Mouse (Mus musculus): ENCODE measurements around the gene Gjb1. TPM values are rescaled to one million over a fixed set of nuclear protein-coding genes. Genes with fewer than 3 reads are reported as not detected.

The Gjb1 gene
- total RNA-seq, 2 experiments from 2014 or later = not detected

DNA sequence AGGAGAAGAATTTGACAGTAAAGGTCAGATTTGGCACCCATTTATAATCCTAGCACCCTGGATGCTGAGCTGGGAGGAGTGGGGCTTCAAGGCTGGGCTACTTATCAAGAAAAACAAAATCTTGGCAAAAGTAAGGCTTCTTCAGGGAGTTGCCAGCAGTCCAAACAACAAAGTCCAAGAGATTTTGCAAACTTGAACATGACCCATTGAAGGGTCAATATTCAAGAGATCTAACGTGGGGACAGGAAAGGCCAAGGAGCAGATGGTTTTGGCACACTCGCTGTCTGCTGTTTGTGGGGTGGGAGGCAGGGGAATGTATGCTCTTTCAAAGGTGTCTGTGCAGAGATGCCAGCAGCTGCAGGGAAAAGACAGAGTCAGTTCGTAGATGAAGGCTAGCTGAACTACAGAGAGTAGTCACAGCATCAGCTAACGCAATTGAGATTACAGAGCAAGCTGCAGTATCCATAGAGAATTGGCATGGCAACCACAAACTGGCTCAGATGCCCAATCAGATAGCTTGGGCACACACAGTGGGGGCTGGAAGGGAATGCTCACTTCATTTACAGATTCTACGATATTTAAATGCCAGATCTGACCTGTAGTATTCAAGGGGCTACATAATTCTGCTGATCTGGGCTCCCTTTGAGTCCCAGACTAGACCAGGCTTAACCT, 12.8 kb downstream of the Gjb1 start:
- no peak for ATAC-seq (replicated peaks; ENCODE audit: low FRiP score, poor library complexity, severe bottlenecking)

DNA sequence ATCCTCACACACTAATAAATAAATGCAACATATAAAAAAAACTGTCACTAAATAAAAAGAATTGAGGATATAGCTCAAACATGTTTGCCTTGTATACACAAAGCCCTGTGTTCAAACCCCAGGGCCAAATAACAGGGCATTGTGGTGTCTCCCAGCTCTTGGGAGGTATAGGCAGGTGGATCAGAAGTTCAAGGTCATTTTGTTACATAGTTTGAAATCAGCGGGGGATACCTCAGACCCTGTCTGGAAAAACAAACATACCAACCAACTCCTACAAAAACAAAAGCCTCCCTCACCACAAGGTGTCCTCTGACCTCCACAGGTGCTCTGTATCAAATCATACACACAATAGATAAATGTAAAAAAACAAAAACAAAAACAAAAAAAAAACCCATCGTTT, 18.2 kb downstream of the Gjb1 start:
- no peak for ATAC-seq (replicated peaks; ENCODE audit: low FRiP score, poor library complexity, severe bottlenecking)

DNA sequence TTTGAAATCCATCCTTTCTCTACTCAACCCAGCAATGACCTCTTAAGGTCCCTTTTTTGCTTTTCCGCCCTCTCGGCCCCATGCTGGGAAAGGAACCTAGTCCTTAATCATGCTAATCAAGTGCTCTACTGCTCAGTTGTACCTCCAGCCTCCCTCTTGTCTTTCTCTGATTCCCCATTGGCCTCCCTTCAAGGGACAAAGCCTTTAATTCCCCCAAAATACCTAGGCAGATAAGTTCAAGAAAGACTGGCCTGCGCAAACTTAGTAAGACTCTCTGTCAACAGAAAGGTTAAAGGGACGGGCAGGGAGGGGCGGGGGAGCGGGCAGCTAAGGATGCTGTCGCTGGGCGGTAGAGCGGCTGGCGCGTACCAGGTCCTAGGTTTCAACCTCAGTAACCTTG, 20.3 kb downstream of the Gjb1 start:
- no peak for ATAC-seq (replicated peaks; ENCODE audit: low FRiP score, poor library complexity, severe bottlenecking)

DNA sequence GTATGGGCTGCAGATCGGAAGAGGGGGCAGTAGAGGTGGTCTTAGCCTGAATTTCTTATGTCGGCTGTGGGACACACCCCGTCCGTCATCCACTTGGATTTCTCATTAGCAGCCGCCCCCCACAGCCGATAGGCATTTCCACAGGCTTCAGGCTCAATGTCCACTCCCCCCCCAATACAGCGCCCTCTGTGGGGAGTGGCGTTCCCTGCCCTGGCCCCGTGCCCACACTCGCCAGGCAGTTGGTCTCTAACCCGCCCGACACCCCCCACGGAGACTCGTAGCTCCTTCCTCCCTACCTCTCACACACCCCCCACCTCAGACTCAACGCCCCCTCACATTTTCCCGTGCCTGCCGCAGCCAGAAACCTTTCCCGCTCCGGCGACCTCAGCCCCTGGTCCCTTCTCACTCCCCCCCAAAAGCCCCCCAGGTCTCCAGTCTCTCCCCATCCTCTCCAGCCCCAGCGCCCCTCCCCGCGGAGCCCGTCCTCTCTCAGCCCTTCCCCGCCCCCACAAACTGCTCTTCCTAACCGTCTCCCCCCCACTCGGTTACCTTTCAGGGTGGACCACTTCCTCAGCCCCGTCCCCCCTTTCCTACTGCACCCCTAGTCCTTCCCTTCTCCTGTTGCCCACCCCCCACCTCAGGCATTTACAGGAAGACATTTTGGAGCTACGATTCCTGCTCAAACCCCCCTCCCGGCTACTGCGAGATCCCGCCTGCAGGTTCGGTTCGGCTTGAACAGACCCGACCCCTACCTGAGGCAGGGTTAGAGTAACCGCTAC, 43.0 kb downstream of the Gjb1 start:
- peak; percentile 28; the same call in 1 of the 2 replicates for ATAC-seq (replicated peaks; ENCODE audit: low FRiP score, poor library complexity, severe bottlenecking)

DNA sequence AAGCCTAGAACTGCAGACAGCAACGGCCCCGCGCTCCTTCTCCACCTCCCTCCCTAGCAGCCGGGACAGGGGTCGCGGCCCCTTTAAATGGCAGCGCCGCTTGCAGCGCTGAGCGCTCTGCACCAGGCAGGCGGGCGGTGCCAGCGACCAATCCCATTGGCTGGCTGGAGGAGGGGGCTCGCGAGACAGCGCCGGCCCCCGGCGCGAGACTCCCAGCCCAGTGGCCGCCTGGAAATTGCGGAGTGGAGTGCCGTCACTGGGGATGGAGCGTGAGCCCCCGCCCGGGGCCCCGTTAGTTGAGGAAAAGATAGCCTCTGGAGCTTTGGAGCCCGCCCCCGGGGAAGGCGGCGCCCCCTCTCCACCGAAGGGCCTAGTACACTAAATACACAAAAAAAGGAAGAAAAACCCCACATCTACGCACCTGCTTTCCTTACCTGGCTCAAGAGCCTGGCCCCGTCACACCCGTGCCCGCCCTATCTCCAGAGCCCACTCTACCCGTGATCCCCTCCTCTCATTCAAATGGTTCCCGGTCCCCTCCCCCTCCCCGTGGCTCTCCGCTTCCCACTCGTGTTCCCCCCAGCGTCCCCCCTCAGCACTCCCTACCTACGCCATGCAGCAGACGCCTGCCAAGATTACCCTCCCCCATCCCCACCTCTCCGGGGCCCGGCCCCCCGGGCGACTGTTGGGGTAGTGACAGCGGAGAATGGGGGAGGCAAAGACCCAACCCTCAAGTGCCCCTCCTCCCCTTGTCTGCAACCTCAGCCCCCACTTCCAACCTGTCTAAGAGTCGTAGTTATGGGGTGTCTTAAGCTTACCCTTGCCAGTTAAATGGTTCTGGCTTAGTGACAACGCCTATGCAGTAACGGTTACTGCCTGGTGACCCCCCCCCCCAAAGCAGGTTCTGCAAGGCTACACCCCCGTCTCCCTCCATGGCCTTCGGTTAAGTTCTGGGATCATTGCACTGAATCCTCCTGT, 43.8 kb downstream of the Gjb1 start:
- ATAC-seq (replicated peaks; ENCODE audit: low FRiP score, poor library complexity, severe bottlenecking) = peak; percentile 85

DNA sequence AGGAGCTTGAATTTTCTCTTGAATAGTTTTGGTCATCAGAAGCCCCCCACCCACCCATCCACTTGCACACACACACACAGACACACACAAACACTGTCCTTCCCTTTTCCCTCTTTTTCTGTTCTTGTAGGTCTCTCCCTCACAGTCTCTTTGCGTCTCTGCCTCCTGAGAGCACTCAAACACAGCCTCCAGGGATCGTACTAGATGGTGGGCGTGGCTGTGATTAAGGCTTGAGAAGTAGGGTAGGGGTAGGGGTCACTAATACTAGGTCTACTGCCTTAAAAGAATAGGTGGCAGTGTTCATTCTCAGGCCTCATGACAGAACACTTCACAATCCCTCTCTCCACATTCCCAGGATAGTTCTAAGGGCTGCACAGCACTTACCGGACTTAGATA, 44.5 kb downstream of the Gjb1 start, which contains the start of gene Zmym3:
Gene Zmym3, minus strand, starts transcription at position 150 of the 396 bp plus-strand sequence.
- ATAC-seq (replicated peaks; ENCODE audit: low FRiP score, poor library complexity, severe bottlenecking) = no peak

DNA sequence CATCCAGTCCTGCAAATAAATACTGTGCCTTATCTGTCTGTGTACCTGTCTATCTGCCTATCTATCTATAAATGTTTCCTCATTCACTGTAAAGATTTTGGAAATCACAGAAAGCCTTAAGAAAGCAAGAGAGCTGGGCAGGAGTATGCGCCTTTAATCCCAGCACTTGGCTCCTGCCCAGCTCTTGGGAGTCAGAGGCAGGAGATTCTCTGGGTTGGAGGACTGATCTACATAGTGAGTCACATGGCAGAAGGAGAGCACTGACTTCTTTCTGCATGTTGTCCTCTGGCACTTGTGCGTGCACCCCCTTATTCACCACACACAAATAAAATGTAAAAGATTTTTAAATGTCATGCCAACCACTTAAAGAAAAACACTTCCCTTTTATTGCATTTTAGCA, 47.3 kb downstream of the Gjb1 start:
- no peak for ATAC-seq (replicated peaks; ENCODE audit: low FRiP score, poor library complexity, severe bottlenecking)

DNA sequence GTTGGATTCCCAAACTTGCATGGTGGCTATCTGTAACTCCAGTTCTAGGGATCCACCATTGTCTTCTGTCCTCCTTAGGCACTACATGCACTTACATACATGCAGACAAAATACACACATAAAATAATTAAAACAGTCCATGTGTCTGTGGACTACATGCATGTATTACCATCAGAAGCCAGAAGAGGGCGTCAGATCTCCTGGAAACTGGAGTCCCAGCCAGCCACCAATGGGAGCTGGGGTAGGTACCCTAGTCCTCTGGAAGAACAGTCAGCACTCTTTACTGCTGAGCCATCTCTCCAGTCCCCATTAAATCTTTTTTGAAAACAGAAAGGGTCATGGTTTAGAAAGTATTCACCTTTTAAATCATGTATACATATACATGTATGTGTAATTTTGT, 51.6 kb downstream of the Gjb1 start:
- ATAC-seq (replicated peaks; ENCODE audit: low FRiP score, poor library complexity, severe bottlenecking) = no peak

DNA sequence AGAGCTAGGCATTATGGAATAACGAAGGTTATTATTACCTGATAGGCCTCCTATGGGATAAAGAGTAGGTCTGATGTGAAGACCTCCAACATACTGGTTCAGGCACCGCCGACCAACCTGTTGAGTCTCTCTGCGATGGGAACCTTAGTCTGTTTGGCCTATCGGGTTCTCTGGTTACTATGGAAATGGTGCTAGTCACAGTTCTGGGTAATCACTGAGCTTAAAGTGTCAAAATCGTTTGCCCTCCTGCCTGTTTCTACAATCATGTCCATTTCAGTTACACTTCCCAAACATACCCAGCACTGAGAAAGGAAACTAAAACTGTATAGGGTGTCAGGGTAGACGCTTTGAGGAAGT, 52.6 kb downstream of the Gjb1 start:
- peak; percentile 33 for ATAC-seq (replicated peaks; ENCODE audit: low FRiP score, poor library complexity, severe bottlenecking)

DNA sequence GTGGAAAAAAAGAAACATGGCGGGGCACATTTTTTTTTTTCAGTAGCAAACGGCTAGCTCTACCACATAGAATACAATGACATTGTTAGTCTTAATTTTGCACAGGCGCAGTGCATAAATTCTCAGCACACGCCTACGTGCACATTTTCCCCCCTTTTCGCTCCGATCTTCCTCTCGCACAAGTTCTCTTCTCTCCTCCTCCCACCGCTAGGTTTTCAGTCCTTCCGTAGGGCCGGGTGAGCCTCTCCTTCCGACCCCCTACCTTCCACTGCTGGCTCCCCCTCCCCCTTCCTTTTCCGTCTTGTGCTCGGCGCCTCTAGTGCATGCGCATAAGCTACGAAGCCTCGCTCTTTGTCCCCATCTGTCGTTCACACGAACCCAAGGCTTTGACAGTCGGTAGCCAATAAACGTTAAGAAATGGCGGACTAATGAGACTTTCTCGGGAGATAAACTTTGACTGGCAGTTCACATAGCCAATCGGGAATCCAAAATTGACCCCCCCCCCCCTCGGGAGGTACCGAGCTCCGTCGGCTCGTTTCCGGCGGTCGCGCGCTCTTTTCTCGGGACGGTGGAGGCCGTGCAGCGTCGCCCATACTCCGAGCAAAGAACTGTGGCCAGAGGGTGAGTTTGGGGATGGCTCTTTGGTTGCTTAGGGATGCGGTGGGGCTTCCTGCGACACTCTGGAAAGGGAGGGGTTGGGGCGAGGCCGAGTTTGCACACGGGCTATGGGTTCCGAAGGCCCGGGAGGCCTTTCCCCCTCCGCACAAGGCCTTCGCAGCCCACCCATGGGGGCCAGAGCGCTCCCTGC, 53.2 kb downstream of the Gjb1 start, which contains the start of gene Nono:
Gene Nono, plus strand, starts transcription at position 177 of the 808 bp plus-strand sequence.
- peak; percentile 97 for ATAC-seq (replicated peaks; ENCODE audit: low FRiP score, poor library complexity, severe bottlenecking)

DNA sequence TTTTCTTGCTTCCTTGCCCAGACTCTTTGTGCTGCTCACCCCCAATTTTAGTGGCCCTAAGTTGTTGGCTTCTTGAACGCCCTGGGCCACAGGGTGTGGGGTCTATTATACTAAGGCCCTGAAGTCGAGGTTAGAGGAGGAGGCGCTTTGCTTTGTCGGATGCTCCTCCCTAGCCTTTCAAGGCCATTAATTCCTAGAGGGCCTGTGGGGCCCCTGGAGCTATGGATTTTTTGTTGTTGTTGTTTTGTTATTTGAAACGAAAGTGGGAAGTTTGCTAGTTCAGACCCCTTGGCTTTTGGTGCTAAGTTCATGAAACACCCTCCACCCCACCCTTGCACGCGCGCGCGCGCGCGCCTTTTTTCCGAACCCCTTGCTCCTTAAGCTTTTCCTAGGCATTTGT, 53.8 kb downstream of the Gjb1 start:
- peak; percentile 23 for ATAC-seq (replicated peaks; ENCODE audit: low FRiP score, poor library complexity, severe bottlenecking)

Other genes with a start within 250 kb of the Gjb1 start
- gene Snx12, start 153.8 kb upstream of the Gjb1 start, total RNA-seq (2015; ENCODE audit: low replicate concordance) = 13.8 and 18.1 TPM in 2 replicates
- 11.3 and 14.0 TPM in 2 replicates for gene Snx12, start 153.8 kb upstream of the Gjb1 start, total RNA-seq (2017; ENCODE audit: low replicate concordance)
- gene Foxo4, start 121.8 kb upstream of the Gjb1 start, total RNA-seq (2015; ENCODE audit: low replicate concordance) = 16.7 and 20.4 TPM in 2 replicates
- 51.1 and 81.5 TPM in 2 replicates for gene Foxo4, start 121.8 kb upstream of the Gjb1 start, total RNA-seq (2017; ENCODE audit: low replicate concordance)
- not detected in 2 replicates for gene Gm614, start 112.4 kb upstream of the Gjb1 start, total RNA-seq (2015; ENCODE audit: low replicate concordance)
- gene Gm614, start 112.4 kb upstream of the Gjb1 start, total RNA-seq (2017; ENCODE audit: low replicate concordance) = not detected in 2 replicates
- 11.5 and 17.3 TPM in 2 replicates for gene Il2rg, start 108.1 kb upstream of the Gjb1 start, total RNA-seq (2015; ENCODE audit: low replicate concordance)
- gene Il2rg, start 108.1 kb upstream of the Gjb1 start, total RNA-seq (2017; ENCODE audit: low replicate concordance) = 15.1 and 37.6 TPM in 2 replicates
- gene Gm20489, start 107.4 kb upstream of the Gjb1 start, total RNA-seq (2015; ENCODE audit: low replicate concordance) = not detected in 2 replicates
- gene Gm20489, start 107.4 kb upstream of the Gjb1 start, total RNA-seq (2017; ENCODE audit: low replicate concordance) = not detected in 2 replicates
- gene Med12, start 102.3 kb upstream of the Gjb1 start, total RNA-seq (2015; ENCODE audit: low replicate concordance) = 250 and 275 TPM in 2 replicates
- 140 and 157 TPM in 2 replicates for gene Med12, start 102.3 kb upstream of the Gjb1 start, total RNA-seq (2017; ENCODE audit: low replicate concordance)
- gene Nlgn3, start 77.2 kb upstream of the Gjb1 start, total RNA-seq (2015; ENCODE audit: low replicate concordance) = 0.84 and 0.96 TPM in 2 replicates
- 0.77 and 2.6 TPM in 2 replicates for gene Nlgn3, start 77.2 kb upstream of the Gjb1 start, total RNA-seq (2017; ENCODE audit: low replicate concordance)
- gene Zmym3, start 44.5 kb downstream of the Gjb1 start, total RNA-seq (2015; ENCODE audit: low replicate concordance) = 35.4 and 42.2 TPM in 2 replicates
- 4.7 and 22.7 TPM in 2 replicates for gene Zmym3, start 44.5 kb downstream of the Gjb1 start, total RNA-seq (2017; ENCODE audit: low replicate concordance)
- 66.0 and 86.1 TPM in 2 replicates for gene Nono, start 52.9 kb downstream of the Gjb1 start, total RNA-seq (2015; ENCODE audit: low replicate concordance)
- 111 and 145 TPM in 2 replicates for gene Nono, start 52.9 kb downstream of the Gjb1 start, total RNA-seq (2017; ENCODE audit: low replicate concordance)
- 2.3 TPM in 1 of 2 replicates, not detected in the other for gene Itgb1bp2, start 72.7 kb downstream of the Gjb1 start, total RNA-seq (2015; ENCODE audit: low replicate concordance)
- gene Itgb1bp2, start 72.7 kb downstream of the Gjb1 start, total RNA-seq (2017; ENCODE audit: low replicate concordance) = 1.5 and 3.2 TPM in 2 replicates
- gene Taf1, start 156.4 kb downstream of the Gjb1 start, total RNA-seq (2015; ENCODE audit: low replicate concordance) = 15.0 and 33.0 TPM in 2 replicates
- gene Taf1, start 156.4 kb downstream of the Gjb1 start, total RNA-seq (2017; ENCODE audit: low replicate concordance) = 23.4 and 44.9 TPM in 2 replicates

Measured in erythroblast, adult 5-6 weeks (primary cell).